Comparison of ENCODE assay signal across 8 mouse cellular contexts in the genomic region with DNA sequence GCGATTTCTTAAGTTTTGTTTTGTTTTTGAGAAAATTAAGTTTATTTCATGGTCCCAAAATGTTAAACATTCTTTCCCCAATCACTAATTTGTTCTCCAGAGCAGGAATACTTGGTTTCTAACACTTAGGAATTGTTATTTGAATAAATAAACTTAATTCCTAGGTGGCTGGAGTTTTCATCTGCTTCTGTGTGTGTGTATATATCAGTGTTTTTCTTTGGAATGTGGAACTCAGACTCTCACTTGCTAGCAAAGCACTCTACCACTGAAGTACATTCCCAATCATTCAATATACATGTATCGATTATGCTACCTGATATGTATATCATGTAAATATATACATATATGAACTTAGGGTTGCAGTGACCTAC. TPM values are rescaled to one million over a fixed set of nuclear protein-coding genes. Genes with fewer than 3 reads are reported as not detected.
DNase-seq lines count a peak whose midpoint lies in the region; ATAC-seq and TF ChIP-seq lines count a peak whose summit lies in the region.

No protein-coding gene starts in this region.

- no peak for TF ChIP-seq CTCF in ES-Bruce4 (IDR thresholded peaks at IDR 0.05; ENCODE audit: low read depth, low read length)
- TF ChIP-seq CTCF in forebrain, postnatal 0 days (IDR thresholded peaks at IDR 0.05; ENCODE audit: low read depth), result no peak

- 44% methylated on average over 2 of the region's 2 CpGs for WGBS in heart, embryonic 13.5 days
- 46% methylated on average over 2 of the region's 2 CpGs for WGBS in forebrain, postnatal 0 days
- WGBS in macrophage (ENCODE audit: missing documents), result 50% methylated on average over 2 of the region's 2 CpGs

- no peak for TF ChIP-seq EP300 in ES-Bruce4 (IDR thresholded peaks at IDR 0.05; ENCODE audit: insufficient read depth, low read depth, low read length)

- H3K4me3 ChIP-seq in heart, embryonic 13.5 days, result peak overlapping the region; percentile 73
- H3K4me3 ChIP-seq in ES-Bruce4 (ENCODE audit: low read depth, low read length), result peak overlapping the region; percentile 73; the same call in 1 of the 2 replicates
- H3K4me3 ChIP-seq in forebrain, postnatal 0 days (ENCODE audit: low read depth, low read length), result peak overlapping the region; percentile 70
- peak overlapping the region; percentile 32 for H3K4me3 ChIP-seq in macrophage (ENCODE audit: inconsistent target)

- no peaks in the 10 kb centered on the region for H3K9me3 ChIP-seq in heart, embryonic 13.5 days
- H3K9me3 ChIP-seq in ES-Bruce4 (replicated peaks; ENCODE audit: control insufficient read depth, insufficient read depth, low read length, poor library complexity, severe bottlenecking), result no peaks in the 10 kb centered on the region
- no peaks in the 10 kb centered on the region for H3K9me3 ChIP-seq in forebrain, postnatal 0 days (ENCODE audit: low read length)

- no peak for DNase-seq in heart, postnatal 10 days
- no peak for DNase-seq in forebrain, postnatal 0 days
- no peak for DNase-seq in frontal cortex, postnatal 14 days (ENCODE audit: low spot score in 2 of 2)
- no peak for DNase-seq in thymus, adult 18-20 months

- intact Hi-C loops in heart, postnatal 10 days (cut with DNase I), result loop anchor here (1.0 kb wide), 1 partner anchor 69 kb away; a partner anchor contains a TSS

- peaks cover 11% of the 10 kb centered on the region for H3K4me1 ChIP-seq in heart, embryonic 13.5 days
- peaks cover 6% of the 10 kb centered on the region for H3K4me1 ChIP-seq in ES-Bruce4 (ENCODE audit: control insufficient read depth, insufficient read depth, low read length)
- no peaks in the 10 kb centered on the region for H3K4me1 ChIP-seq in forebrain, postnatal 0 days (ENCODE audit: insufficient read depth)

- H3K27me3 ChIP-seq in heart, embryonic 13.5 days (replicated peaks), result no peaks in the 10 kb centered on the region
- no peaks in the 10 kb centered on the region for H3K27me3 ChIP-seq in ES-Bruce4 (ENCODE audit: control insufficient read depth, insufficient read depth, low read length, poor library complexity, severe bottlenecking)
- H3K27me3 ChIP-seq in forebrain, postnatal 0 days (ENCODE audit: insufficient read depth, low read length), result no peaks in the 10 kb centered on the region

- peaks cover 27% of the 10 kb centered on the region for H3K36me3 ChIP-seq in heart, embryonic 13.5 days
- H3K36me3 ChIP-seq in ES-Bruce4 (ENCODE audit: control insufficient read depth, insufficient read depth, low read length, poor library complexity, severe bottlenecking) (peaks cover 9% of the 10 kb centered on the region), macrophage (ENCODE audit: inconsistent target) (no peaks in the 10 kb centered on the region)
- 0 out of 2 replicates have a peak, but pooled peaks cover 3% of the 10 kb centered on the region for H3K36me3 ChIP-seq in forebrain, postnatal 0 days (ENCODE audit: insufficient read depth)

- H3K9ac ChIP-seq in heart, embryonic 13.5 days, result peak overlapping the region; percentile 88
- H3K9ac ChIP-seq in ES-Bruce4 (ENCODE audit: low read depth, poor library complexity, severe bottlenecking), result peak overlapping the region; percentile 77; the same call in 1 of the 2 replicates
- H3K9ac ChIP-seq in forebrain, postnatal 0 days, result peak overlapping the region; percentile 87; the same call in 1 of the 2 replicates

- no peak for TF ChIP-seq POLR2A in ES-Bruce4 (IDR thresholded peaks at IDR 0.05; ENCODE audit: insufficient read depth, low read length)

- no peak for ATAC-seq in heart, embryonic 13.5 days (ENCODE audit: extremely low read depth, insufficient number of reproducible peaks, low FRiP score, low TSS enrichment)
- ATAC-seq in forebrain, postnatal 0 days, result no peak
- ATAC-seq in erythroid progenitor cell, adult 5-6 weeks (replicated peaks; ENCODE audit: low FRiP score, poor library complexity, severe bottlenecking), result no peak

- H3K4me2 ChIP-seq in heart, embryonic 13.5 days, result peak overlapping the region; percentile 70
- H3K4me2 ChIP-seq in forebrain, postnatal 0 days (ENCODE audit: low read depth), result peak overlapping the region; percentile 61

- H3K79me2 ChIP-seq in macrophage (ENCODE audit: inconsistent target), result no peaks in the 10 kb centered on the region

- H3K27ac ChIP-seq in heart, embryonic 13.5 days (replicated peaks), result peak overlapping the region; percentile 58; the same call in 1 of the 2 replicates
- H3K27ac ChIP-seq in ES-Bruce4 (ENCODE audit: insufficient read depth, low read length), result no peak overlapping the region
- no peak overlapping the region; the same call in 1 of the 2 replicates for H3K27ac ChIP-seq in forebrain, postnatal 0 days (ENCODE audit: low read depth, low read length)
- peak overlapping the region; percentile 52 for H3K27ac ChIP-seq in macrophage

RNA-seq across cellular contexts. Expression of a gene that starts 0.7 kb away (rescaled TPM):
- 12.0 and 13.0 TPM in 2 replicates for polyA plus RNA-seq in heart, embryonic 13.5 days (2015; fragmentation: Nextera tagmentation; extraction: Ambion mirVana)
- total RNA-seq in heart, postnatal 10 days (2021), result 10 to 100 TPM in 1 of 2 experiments, 1 to 10 TPM in 1; 9.5 to 10.1 TPM
- polyA plus RNA-seq in ES-Bruce4 (2011; ENCODE audit: insufficient read depth, insufficient read length, low read depth, missing spikeins) (17.9 and 22.0 TPM in 2 replicates), macrophage (2018) (4.3 to 8.4 TPM (median 8.0 TPM) in 3 replicates)
- total RNA-seq in forebrain, postnatal 0 days (2014; rRNA removed), result 16.2 and 18.8 TPM in 2 replicates
- 14.6 and 17.8 TPM in 2 replicates for polyA plus RNA-seq in forebrain, postnatal 0 days (2015; fragmentation: Nextera tagmentation; extraction: Ambion mirVana)
- total RNA-seq in macrophage (2018; cell fraction: chromatin; rRNA removed), result 10 to 100 TPM in 6 of 26 experiments, 1 to 10 TPM in 20; 3.1 to 16.3 (median 8.0) TPM
- 1 to 10 TPM; 4.2 to 8.4 (median 6.2) TPM for total RNA-seq in macrophage (2018; cell fraction: cytosol; rRNA removed)
- total RNA-seq in macrophage (2018; cell fraction: nucleus; rRNA removed), result 10 to 100 TPM in 4 of 26 experiments, 1 to 10 TPM in 22; 3.5 to 14.6 (median 6.3) TPM
- total RNA-seq in erythroid progenitor cell, adult 5-6 weeks (2015; ENCODE audit: low replicate concordance), result 17.3 and 21.4 TPM in 2 replicates
- 16.7 and 21.1 TPM in 2 replicates for total RNA-seq in erythroid progenitor cell, adult 5-6 weeks (2017; ENCODE audit: low replicate concordance)

RNA-seq across cellular contexts. Expression of a gene that starts 50.4 kb away (rescaled TPM):
- polyA plus RNA-seq in heart, embryonic 13.5 days (2015; fragmentation: Nextera tagmentation; extraction: Ambion mirVana), result 2.6 and 5.0 TPM in 2 replicates
- 1 to 10 TPM; 1.9 to 2.8 TPM for total RNA-seq in heart, postnatal 10 days (2021)
- polyA plus RNA-seq in ES-Bruce4 (2011; ENCODE audit: insufficient read depth, insufficient read length, low read depth, missing spikeins), result 32.0 and 37.1 TPM in 2 replicates
- total RNA-seq in forebrain, postnatal 0 days (2014; rRNA removed), result 1.1 and 1.3 TPM in 2 replicates
- polyA plus RNA-seq in forebrain, postnatal 0 days (2015; fragmentation: Nextera tagmentation; extraction: Ambion mirVana), result 0.42 and 0.56 TPM in 2 replicates
- total RNA-seq in macrophage (2018; cell fraction: chromatin; rRNA removed), result 10 to 100 TPM in 1 of 26 experiments, 1 to 10 TPM in 17, under 1 TPM in 8; 0.37 to 11.5 (median 1.4) TPM
- total RNA-seq in macrophage (2018; cell fraction: cytosol; rRNA removed), result 1 to 10 TPM in 3 of 26 experiments, under 1 TPM in 23; 0.08 to 1.3 (median 0.38) TPM
- total RNA-seq in macrophage (2018; cell fraction: nucleus; rRNA removed), result 1 to 10 TPM in 9 of 26 experiments, under 1 TPM in 17; 0.19 to 4.7 (median 0.86) TPM
- polyA plus RNA-seq in macrophage (2018), result 0.08 to 0.84 TPM (median 0.79 TPM) in 3 replicates
- 144 and 159 TPM in 2 replicates for total RNA-seq in erythroid progenitor cell, adult 5-6 weeks (2015; ENCODE audit: low replicate concordance)
- 223 and 224 TPM in 2 replicates for total RNA-seq in erythroid progenitor cell, adult 5-6 weeks (2017; ENCODE audit: low replicate concordance)

Comparison
In these comparisons a context has a peak if more than half of its experiments do, and no peak if none do; other contexts are left out.
1. H3K27ac ChIP-seq: peak in heart, embryonic 13.5 days (single experiment) and macrophage (single experiment); none in ES-Bruce4 (single experiment) and forebrain, postnatal 0 days (single experiment).
2. Peak in every context shown above with its lines, with median percentiles within 50 percentile points of each other: H3K4me3 ChIP-seq and H3K9ac ChIP-seq.